Mouse (Mus musculus): ENCODE measurements around the gene Usp53.

DNA sequence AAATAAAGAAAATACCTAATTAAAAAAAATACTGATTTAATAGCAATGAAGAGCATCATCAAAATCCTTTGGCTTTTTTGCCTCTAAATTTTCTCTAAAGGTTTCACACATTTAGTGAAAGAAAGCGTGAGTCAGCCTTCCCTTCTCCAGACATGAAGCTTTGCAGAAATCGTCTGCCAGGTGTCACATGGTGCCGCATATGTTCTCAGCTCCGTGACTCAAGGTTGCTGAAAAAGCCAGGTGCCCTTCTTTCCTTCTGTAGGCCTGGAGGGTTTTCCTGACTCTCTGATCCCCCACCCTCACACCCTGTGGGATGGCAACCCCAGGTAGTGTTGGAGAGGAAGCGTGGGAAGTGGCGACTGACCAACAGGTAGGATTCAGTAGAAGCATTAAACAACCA is 54.6 kb downstream of the Usp53 start:
- no peak for TF ChIP-seq CTCF (IDR thresholded peaks at IDR 0.05; ENCODE audit: low read depth)
- no peak for TF ChIP-seq EP300 (IDR thresholded peaks at IDR 0.05; ENCODE audit: low read depth)
